13 mouse cellular contexts compared by ENCODE assay signal in the genomic region with DNA sequence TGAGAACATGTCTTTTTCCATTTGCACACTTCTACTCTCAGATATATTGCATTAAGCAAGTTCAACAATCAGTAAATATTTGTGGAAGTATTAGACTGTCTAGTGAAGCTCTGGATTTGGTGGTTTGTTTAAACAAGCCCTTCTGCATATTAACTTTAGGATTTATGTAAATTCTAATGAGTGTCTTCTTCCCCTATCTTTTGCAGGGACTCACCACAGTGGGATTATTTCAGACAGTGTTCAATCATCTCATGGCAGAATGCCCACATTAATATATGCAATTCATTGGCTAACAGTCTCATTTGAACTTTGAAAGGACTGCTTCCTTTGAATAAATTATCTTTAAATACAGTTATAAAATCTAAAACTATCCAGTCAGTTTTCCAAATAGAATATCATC.
"Had no signal": no experiment of that assay in that cellular context is flagged by ENCODE, and none has a peak within 500 bp of the region (broad histone marks: within the 10 kb centered on the region; RNA-seq: fewer than 3 reads in every experiment).

No protein-coding gene starts in this region.

- H3K4me3 ChIP-seq: liver, embryonic 12.5 days; midbrain, embryonic 12.5 days; neural tube, embryonic 12.5 days; stomach, embryonic 15.5 days had no signal

- H3K4me2 ChIP-seq: liver, embryonic 12.5 days; lung, embryonic 14.5 days; midbrain, embryonic 12.5 days; neural tube, embryonic 12.5 days; stomach, embryonic 15.5 days had no signal

- H3K4me1 ChIP-seq: liver, embryonic 12.5 days; midbrain, embryonic 12.5 days; neural tube, embryonic 12.5 days; stomach, embryonic 15.5 days had no signal

- H3K9me3 ChIP-seq: liver, embryonic 12.5 days; midbrain, embryonic 12.5 days; neural tube, embryonic 12.5 days; stomach, embryonic 15.5 days had no signal

- DNase-seq: lung, adult 18-20 months; lung, embryonic 14.5 days; lung, postnatal 10 days; lung, postnatal 4 days; right cerebral cortex, postnatal 14 days; thymus, adult 2 months; thymus, postnatal 36 days had no signal

- ATAC-seq: liver, embryonic 12.5 days had no signal

- H3K9ac ChIP-seq: liver, embryonic 12.5 days; liver, embryonic 14.5 days; lung, embryonic 14.5 days; midbrain, embryonic 12.5 days; neural tube, embryonic 12.5 days; stomach, embryonic 15.5 days had no signal

- H3K36me3 ChIP-seq: liver, embryonic 12.5 days; midbrain, embryonic 12.5 days; neural tube, embryonic 12.5 days; stomach, embryonic 15.5 days had no signal

- H3K27me3 ChIP-seq: liver, embryonic 12.5 days; midbrain, embryonic 12.5 days; neural tube, embryonic 12.5 days; stomach, embryonic 15.5 days had no signal

- H3K27ac ChIP-seq: liver, embryonic 12.5 days; liver, embryonic 14.5 days; midbrain, embryonic 12.5 days; neural tube, embryonic 12.5 days; stomach, embryonic 15.5 days; stomach, postnatal 0 days had no signal
